Mouse (Mus musculus) NIH3T3 (cell line): ENCODE measurements around the gene Nphs1.

Experiments used
- DNase-seq: peaks from one replicate; pipeline ENCODE4 v3.0.0-alpha.2; 2012; ENCODE audit warnings: low read depth

Nphs1 gene

DNA sequence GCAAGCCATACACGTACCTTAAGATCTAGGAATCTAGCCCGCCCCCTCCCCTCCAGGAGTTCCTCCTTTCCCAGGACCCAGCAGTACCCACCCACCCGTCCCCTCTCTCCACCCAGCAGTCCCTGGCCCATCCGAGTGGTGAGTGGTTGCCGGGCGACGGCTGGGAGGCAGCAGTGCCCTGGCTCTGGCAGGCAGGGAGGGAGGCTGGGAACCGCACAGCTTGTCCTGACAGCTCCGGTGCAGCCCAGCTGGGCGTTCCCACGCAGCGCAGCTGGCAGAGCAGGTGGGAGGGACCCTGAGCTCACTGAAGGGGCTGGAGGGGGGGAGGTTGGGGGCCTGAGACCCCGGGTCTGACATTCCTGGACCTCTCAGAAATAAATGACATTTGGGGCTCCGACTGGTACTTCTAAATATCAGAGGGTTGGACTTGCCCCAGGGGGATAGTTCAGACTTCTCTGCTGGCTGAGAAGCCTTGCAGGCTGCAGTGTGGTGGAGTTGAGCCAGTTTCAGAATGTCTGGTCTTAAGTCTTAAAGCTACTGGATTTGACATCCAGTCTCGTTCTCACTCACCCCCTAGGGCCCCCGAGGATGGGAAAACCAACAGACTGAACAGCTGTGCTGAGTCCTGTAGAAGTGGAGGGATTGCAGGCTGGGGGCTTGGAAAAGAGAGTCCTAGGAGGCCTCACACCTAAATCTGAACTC, at the start of gene Nphs1, which contains the start of gene Kirrel2:
Nphs1 (plus strand) TSS at position 687 of the 702 bp plus-strand sequence.
Kirrel2 (minus strand) TSS at position 62 of the 702 bp plus-strand sequence.
- no peak for DNase-seq

DNA sequence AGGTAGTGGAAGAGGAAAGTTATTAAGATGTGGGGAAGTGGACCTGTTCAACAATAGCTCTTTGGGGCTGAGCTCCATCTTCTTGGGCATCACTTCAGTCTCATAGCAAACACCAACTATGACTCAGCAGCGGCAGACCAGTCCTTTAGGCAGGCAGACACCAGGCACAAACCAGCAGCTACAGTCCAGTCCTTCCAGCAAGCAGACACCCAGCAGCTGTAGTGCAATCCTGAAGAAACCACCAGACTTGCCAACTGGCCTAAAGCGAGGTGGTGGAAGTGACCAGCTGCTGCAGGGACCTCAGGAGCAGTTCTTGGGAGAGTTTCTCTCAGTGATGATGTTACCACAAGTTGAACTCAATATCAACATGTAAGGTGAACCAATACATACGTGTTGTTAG, 49.5 kb upstream of the Nphs1 start:
- peak; percentile 18 for DNase-seq

DNA sequence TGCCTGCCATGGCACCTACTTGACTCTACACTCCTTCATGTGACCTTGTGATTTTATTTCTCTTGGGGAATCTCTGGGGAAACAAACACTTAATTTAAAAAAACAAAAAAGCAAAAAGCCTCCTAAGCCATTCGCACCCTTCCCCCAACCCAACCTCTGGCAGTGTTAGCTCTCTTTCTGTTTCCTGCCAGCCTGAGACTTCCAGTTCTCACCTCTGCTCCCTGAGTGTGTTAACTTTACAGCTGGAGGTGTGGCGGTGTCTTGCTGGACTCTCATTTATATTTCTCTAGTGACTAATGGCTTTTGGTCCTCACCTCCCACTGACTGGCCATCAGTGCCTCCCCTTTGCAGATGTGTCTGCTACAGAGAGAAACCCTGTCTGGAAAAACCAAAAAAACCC, 48.3 kb upstream of the Nphs1 start:
- DNase-seq: no peak

DNA sequence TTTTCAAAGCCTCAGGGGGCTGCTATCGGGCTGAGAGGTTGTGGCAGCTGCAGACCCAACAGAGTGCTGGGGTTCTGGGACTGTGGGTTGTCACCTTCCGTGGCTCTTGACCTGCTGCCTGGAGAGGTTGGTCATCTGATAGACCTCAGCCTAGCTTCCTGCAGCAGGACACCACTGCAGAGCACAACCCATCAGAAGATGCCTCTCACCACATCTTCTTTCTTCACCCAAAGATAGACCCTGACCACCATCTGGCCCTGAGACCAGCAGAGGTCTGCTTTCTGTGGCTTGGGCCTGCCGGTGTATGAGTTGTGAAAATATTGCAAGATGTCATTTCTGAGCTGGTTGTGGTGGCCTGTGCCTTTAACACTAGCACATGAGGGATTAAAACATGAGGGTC, 47.1 kb upstream of the Nphs1 start:
- DNase-seq: no peak

DNA sequence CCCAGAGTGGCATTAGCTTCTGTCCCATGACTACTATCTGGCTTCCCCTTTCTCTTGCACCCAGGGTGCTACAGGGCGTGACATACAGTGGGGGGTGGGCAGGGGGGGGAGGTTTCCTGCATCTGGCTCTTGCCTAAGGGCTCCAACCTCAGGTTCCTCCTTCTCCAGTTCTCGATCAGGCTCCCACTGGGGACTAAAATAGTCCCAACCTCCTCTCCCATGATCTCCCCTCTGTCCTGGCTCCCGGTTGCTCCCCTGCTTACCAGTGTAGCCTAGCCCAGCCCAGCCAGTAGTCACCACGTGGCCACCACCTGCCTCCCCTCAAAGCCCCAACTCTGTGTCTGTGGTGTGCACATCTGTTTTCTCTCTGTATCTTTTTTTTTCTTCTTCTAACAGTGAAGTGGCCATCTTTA, 45.4 kb upstream of the Nphs1 start:
- DNase-seq: no peak

DNA sequence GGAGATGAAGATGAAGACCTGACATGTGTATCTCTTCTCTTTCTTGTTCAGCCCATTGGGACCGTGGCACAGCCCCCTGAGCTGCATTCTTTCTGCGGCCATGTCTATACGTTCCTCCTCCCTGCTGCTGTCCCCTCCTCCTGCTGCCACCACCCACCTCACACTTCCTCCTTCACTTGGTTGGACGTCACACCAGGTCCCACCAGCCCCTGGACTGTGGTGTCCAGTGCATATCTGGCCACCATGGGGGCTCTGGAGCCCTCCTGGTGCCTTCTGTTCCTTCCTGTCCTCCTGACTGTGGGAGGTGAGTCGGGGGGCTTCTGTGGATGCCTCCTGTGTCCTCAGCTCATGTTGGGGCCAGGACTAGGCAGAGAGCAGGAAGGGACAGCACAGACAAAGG, 44.5 kb upstream of the Nphs1 start, which contains the start of gene Tyrobp:
Tyrobp (plus strand) TSS at position 165 of the 400 bp plus-strand sequence.
- DNase-seq: no peak

DNA sequence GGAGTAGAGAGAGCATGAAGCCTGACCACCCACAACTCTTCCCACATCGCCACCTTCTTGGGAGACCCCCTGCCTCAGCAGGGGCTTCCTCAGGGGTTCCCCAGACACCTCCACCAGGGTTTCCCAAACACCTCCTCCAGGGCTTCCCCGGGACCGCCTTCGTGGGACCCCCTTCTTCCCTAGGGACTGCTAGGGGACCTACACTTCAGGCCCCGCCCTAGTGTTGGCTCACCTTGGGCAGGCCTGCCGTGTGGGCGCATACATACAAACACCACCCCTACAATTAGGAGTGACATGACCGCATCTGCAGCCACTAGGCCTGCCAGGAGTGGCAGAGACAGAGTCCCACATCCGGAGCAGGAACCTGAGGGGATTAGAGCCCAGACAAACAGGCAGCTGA, 40.3 kb upstream of the Nphs1 start:
- no peak for DNase-seq

DNA sequence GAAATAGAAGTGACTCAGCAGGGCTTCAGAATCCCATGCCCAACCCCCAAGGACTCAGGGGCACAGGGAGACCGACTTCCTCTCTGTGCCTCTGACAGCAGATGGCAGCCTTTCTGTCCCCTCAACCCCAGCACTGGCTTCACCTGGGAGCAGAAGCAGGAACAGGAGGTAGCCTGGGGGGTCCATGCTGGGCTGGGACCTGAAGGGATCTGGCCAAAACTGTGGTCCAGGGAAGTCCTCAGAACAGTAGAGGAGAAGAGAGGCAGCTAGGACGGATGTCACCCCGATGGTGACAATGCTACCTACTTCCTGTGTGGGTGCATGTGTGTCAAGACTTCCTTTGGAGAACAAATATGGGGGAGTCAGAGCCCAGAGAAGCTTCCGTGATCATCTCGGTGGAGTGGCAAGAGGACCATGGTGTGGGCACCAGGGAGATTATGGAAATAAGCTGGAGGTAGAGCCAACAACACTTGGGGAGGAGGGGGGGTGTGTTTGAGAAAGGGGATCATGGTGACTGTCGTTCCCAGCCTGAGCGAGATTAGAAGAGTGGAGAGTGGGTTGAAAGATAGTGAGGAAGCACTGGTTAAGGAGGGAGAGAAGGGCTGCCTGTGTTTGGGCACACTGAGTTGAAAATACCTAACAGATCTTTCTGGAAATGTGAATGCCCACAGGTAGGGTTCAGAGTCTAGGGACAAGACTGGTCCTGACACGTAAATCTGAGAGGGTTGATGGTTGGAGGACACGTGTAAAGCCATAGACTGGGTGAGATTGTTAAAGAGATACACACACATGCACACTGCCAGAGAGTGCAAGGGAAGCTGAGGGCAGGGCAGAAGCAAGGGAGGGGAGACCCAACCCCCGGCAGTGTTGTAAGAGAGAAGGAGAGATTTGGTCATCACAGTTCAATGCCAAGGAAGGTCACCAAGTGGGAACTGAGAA, 38.3 kb upstream of the Nphs1 start, which contains the start of gene Hcst:
Hcst (minus strand) TSS at position 294 of the 939 bp plus-strand sequence.
- DNase-seq: no peak

DNA sequence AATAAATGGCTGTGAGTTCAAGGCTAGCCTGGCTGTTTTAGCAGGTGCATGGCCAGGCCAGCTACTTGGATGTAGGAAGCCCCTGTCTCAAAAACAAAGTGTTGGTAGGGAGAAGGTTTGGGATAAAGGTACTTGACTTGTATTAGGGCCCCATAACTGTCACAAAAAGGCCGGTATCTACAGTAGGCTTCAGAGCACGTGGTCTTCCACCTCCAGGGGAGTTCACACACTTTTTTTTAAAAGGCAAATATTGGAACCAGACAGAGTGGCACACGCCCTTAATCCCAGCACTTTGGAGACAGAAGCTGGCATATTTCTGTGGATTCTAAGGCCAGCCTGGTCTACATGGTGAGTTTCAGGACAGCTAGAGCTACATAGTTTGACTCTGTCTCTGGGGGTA, 37.4 kb upstream of the Nphs1 start:
- no peak for DNase-seq

DNA sequence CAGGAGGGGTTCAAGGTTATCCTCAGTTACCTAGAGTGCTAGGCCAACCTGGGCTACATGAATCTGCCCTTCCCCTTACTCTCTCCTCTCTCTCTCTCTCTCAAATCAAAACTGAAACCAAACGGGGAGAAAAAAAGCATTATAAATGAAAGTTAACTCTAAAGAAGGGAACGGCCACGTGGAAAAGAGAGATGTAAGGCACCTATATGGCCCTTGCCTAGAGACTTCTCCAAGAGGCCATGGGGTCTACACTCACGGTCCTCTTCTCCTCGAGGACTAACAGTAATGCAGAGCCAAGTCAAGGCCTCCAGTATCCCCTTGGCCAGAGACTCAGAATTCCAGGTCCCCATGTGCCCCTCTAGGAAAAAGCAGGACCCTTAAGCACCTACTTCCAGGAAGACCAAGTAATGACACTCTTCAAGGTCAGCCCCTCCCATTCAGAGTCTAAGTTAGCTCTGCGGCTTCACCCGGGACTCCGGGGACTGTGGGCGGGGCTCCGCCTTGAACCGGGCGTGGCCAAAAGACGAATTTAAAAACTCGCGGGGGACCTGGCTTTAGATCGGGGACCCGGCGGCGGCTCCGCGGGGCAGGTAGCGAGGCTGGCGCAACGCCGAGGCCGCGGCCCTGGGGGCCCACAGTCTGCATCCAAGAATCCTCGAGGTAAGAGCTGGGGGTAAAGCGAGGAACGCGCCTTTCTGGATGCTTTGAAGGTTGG, 36.8 kb upstream of the Nphs1 start, which contains the start of gene Nfkbid:
Nfkbid (plus strand) TSS at position 558 of the 715 bp plus-strand sequence.
- DNase-seq: no peak

DNA sequence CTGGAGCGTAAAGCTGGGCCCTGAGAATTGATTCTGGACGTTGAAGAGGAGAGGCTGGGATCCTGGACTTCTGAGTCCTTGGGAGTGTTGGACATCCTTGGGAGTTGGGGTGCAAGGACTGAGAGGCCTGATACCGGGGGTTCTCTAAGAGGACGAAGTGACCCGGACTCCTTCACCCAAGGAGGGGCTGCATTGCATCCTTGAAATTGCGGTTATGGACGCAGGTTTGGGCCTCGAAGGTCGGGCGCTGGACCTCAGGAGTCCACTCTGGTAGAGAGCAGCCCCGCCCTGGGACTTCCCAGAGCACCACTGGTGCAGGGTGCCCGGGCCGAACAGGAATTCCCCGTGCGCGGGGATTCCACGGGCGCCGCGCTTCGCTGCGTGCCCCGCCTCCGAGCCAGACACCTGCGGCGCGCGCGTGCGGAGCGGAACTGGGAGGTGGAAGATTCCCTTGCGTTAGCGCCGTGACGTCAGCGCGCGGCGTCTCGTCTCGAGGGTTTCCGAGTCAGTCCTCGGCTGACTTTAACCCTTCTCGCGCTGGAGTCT, 36.2 kb upstream of the Nphs1 start:
- DNase-seq: peak; percentile 71

DNA sequence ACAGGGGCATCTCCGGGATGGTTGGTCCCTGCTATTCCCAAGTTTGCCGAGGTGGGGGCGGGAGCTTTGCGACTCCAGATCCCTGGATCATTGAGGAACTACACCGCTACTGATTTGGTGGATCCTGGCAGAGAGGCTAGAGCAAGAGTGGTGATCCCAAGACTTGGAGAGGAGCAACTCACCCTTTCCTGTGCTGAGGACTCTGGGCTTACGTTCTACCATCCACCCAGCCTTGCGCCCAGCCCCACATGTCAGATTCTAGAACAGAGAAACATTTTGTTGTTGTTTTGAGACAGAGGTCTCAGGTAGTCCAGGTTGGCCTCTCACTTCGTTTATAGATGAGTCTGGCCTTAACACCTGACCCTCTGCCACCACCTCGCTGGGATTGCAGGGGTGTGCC, 35.6 kb upstream of the Nphs1 start:
- DNase-seq: no peak

DNA sequence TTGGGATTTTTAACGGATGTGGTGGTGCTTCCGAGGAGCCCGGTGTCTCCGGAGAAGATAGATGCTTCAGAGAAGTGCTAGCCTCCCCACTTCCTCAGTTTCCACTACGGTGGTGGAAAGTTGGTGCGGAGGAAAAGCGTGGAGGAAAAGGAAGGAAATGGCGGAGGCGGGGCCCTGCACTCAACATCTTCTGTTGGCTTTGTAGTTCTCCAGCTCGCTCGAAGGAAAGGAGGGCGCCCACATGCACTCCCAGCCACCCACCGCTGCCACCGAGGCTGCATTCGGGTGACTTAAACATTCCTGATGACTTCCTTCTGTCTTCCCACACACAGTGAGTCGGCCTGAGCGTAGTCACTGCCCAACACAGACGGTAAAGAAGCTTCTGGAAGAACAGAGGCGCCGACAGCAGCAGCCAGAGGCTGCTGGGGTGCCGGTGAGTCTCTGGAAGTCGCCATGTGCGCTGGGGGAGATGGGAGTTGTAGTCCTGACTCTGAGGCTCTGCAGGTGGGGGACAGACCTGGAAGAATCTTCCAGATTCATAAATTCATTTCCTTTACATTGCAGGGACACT, 35.0 kb upstream of the Nphs1 start:
- DNase-seq: no peak

DNA sequence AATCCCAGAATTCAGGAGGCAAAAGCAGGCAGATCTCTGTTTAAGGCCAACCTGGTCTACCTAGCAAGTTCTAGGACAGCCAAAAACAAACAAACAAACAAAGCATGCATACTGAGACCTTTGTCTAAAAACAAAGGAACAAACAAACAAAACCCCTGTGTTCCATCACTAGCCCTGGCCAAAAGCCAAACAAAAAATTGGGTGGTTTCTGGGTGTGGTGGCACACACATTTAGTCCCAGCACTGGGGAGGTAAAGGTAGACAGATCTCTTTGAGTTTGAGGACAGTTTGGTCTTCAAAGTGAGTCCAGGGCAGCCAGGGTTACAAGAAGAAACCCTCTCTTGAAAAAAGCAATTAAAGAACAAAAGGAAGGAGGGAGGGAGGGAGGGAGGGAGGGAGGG, 28.8 kb upstream of the Nphs1 start:
- DNase-seq: no peak

DNA sequence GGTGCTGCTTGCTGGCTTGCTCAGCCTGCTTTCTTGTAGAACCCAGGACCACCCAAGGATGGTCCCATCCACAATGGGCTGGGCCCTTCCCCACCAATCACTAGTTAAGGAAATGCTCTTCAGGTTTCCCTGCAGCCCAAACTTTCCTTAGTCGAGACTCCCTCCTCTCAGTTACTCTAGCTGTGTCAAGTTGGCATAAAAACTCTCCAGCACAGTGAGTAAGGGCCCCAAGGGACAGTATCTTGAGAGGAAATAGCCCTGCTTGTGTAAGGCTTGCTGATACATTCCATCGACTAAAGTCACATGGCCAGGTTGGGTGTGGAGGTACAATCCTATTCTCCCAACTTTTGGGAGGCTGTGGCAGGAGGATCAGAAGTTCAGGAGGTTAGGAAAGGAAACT, 27.9 kb upstream of the Nphs1 start:
- DNase-seq: peak; percentile 93

DNA sequence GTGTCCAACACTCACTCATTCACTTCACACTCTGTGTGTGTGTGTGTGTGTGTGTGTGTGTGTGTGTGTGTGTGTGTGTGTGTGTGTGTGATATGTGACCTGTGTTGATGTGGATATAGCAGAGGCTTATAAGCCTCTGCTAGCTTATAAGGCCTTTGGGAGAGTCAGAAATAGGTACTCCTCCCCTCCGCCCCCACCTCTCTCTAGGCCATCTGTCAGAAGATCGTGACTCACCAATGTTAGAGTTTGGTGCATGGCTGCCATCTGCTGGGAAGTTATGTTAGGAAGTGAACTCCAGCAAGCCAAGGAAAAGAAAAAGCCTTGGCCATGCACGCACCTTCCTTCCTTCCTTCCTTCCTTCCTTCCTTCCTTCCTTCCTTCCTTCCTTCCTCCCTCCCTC, 26.3 kb upstream of the Nphs1 start:
- DNase-seq: peak; percentile 93

DNA sequence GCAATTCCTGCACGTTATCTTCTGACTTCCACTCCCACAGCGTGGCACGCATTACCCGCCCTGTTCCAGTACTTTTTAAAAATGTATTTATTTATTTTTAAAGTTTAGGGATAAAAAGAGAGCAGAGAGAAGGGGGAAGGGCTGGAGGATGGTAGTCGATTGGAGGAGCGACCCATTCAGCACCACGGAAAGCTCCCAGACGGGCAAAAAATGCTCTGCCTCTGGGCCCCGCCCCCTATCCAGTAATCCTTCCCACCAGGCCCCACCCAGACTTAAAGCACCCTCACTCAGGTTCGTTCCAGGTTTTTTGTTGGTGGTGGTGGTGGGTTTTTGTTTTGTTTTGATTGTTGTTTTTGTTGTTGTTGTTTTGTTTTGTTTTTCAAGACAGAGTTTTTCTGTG, 23.9 kb upstream of the Nphs1 start:
- peak; percentile 79 for DNase-seq

DNA sequence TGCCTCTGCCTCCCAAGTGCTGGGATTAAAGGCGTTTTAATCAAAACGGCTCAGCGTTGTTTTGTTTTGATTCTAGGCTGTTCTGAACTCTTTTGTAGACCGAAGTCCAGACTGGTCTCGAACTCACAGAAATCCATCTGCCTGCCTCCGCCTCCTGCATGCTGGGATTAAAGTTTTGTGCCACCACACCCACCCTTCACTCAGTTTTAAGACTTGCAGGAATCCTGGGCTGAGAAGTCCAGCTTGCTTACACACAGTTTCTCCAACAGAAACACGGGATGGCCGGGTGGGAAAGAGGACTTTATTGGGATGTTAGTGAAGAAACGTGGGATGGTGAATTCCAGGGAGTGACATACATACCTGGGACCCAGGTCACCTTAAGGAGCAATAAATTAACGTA, 23.4 kb upstream of the Nphs1 start:
- no peak for DNase-seq

DNA sequence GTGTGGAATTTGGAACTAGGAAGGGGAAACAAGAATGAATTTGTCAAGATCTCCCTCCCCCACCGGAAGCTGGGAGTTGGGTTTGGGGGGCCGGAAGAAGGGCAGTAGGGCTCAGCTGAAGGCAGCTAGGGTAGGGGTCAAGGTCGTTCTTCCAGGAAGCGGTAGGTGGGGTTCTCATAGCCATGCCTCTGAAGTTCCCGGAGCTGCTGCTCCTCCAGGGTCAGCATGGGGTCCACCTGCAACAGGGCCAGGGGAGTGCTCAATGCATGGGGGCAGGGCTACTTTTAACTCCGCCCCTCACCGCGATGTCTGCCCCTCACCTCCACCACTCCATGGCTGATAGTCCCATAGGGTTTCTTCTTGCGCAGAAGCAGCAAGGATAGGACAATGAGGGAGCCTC, 23.0 kb upstream of the Nphs1 start:
- DNase-seq: no peak

DNA sequence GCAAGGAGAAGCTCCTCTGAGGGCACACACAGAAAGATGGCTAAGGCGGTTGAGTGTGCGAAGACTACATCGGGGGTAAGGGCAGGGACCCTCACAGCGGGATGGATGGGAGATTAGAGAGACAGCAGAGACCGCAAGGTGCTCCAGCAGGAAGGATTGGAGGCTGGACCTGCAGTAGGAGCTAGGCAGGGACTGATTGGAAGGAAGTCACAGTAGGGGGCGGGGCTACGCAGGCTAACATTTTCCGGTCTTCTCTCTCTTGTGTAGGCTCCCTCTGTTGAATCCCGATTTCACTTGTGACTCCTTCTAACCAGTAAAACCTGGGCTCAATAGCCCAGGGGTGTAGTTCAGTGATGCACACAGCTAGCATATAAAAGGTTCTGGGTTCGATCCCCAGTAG, 21.2 kb upstream of the Nphs1 start:
- no peak for DNase-seq

DNA sequence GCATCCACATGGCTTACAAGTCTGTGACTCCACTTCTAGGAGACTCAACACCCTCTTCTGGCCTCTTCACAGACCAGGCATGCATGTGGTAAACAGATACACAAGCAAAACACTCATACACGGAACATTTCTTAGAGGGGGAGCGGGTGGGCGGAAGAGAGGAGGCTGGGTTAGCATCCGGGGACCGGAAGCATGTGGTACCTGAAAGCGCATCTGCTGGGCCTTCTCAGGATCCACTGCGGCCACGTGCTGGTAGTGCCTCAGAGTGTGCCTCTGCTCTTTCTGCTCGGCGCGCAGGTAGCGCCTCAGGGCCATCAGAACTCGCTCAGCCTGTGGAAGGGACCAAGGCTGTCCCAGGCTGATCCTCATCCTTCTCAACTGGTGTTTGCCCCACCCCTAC, 18.4 kb upstream of the Nphs1 start:
- DNase-seq: no peak

DNA sequence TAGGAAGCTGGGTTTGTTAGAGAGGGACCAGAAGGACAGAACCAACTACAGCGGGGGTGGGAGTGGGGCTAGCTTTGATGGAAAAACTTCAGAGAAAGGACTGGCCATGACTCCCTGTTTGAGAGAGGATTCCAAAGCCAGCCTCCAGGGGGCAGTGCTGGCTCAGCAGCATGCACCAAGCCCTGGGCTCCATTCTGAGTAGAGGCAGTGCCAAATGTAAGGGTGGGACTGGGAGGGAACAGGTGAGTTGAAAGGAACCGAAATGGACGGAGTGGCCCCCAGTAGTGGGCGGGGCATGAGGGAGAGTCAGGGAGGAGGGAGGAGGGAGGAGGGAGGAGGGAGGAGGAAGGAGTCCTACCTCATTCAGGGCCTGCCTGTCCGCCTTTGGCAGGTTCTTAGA, 17.4 kb upstream of the Nphs1 start:
- peak; percentile 66 for DNase-seq
